Mouse (Mus musculus): Measurements from ENCODE around the gene Stap1.

DNA sequence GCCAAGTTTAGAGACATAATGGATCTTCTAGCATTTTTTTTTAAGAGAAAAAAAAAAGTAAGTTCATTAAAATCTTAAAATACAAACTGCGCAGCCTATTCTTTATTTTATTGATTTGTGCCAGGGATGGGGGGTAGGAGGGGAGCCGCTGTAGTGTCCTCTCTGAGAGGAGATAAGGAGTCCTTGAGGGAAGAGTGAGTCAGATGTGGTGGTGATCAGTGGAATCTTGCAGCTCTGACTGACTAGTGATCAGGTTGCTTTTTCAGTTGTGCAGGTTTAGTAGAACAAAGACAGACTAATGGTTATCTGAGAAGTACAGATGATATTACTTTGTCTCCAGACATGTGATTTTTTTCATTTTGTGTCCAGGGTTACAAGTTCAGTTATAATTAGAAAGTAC, 41.5 kb downstream of the Stap1 start:
- no peak for TF ChIP-seq EP300 (optimal IDR thresholded peaks at IDR 0.05)
- TF ChIP-seq CTCF (IDR thresholded peaks at IDR 0.05; ENCODE audit: low read depth): no peak

All from stomach, postnatal 0 days (tissue).